Mouse (Mus musculus) stomach, embryonic 14.5 days (tissue): ENCODE results near the gene Gpatch4. TPM values are rescaled to one million over a fixed set of nuclear protein-coding genes. Genes with fewer than 3 reads are reported as not detected.

Source experiments
- ATAC-seq: fragments of 200-750 bp; cut with Nextera tagmentation; 2 replicates; pipeline ENCODE4 v1.8.0; 2017; ENCODE audit warnings: low read depth, moderate TSS enrichment; ENCODE audit not compliant: insufficient number of reproducible peaks, insufficient read depth, low FRiP score
- H3K27ac ChIP-seq: fragments of 300-500 bp; sonication (generic); 2 replicates; pipeline ENCODE4 v1.5.1; 2014; ENCODE audit warnings: mild to moderate bottlenecking, low read length, moderate library complexity, mixed read lengths
- H3K27me3 ChIP-seq: fragments of 300-500 bp; sonication (generic); 2 replicates; pipeline ENCODE4 v1.6.1; 2014; ENCODE audit warnings: low read length, control low read depth, mixed read lengths; ENCODE audit not compliant: control insufficient read depth, insufficient read depth
- H3K36me3 ChIP-seq: fragments of 300-500 bp; sonication (generic); 2 replicates; pipeline ENCODE4 v1.6.1; 2014; ENCODE audit warnings: mild to moderate bottlenecking, control low read depth, low read length, moderate library complexity, mixed read lengths; ENCODE audit not compliant: control insufficient read depth, insufficient read depth
- H3K4me1 ChIP-seq: fragments of 300-500 bp; sonication (generic); 2 replicates; pipeline ENCODE4 v1.6.1; 2014; ENCODE audit warnings: low read length, control low read depth, mixed read lengths; ENCODE audit not compliant: control insufficient read depth, insufficient read depth
- H3K4me2 ChIP-seq: fragments of 300-500 bp; sonication (generic); replicated peaks from 2 replicates; pipeline ENCODE4 v1.6.1; 2014; ENCODE audit warnings: low read depth, low read length, control low read depth
- H3K4me3 ChIP-seq: fragments of 300-500 bp; sonication (generic); 2 replicates; pipeline ENCODE4 v1.5.1; 2014; ENCODE audit warnings: low read depth, low read length, control low read depth
- H3K9ac ChIP-seq: fragments of 300-500 bp; sonication (generic); replicated peaks from 2 replicates; pipeline ENCODE4 v1.6.1; 2014; ENCODE audit warnings: low read depth, mild to moderate bottlenecking, control low read depth, low read length, moderate library complexity, mixed read lengths
- H3K9me3 ChIP-seq: fragments of 300-500 bp; sonication (generic); 2 replicates; pipeline ENCODE4 v1.6.1; 2016; ENCODE audit warnings: low read depth, low read length, control low read depth; ENCODE audit not compliant: control insufficient read depth
- WGBS: fragments of 180-500 bp; shearing (Covaris S2); extraction: QIAGEN DNeasy Blood & Tissue Kit; methylation state at CpG from one replicate; pipeline ENCODE4 v1.1.7; 2014; 5-methylcytosine and 5-hydroxymethylcytosine counted together
- polyA plus RNA-seq: library from polyadenylated mRNA; unstranded; fragments of >200 nt; fragmentation: Nextera tagmentation; extraction: Ambion mirVana; gene quantifications from 2 replicates; pipeline ENCODE4 v1.2.1, GENCODE M21; 2014

Gene Gpatch4
- polyA plus RNA-seq, 1 experiment from 2014 or later: 36.0 TPM

- no peak for ATAC-seq
- Histone ChIP-seq H3K27ac (no peak overlapping the region), H3K27me3 (no peaks in the 10 kb centered on the region), H3K36me3 (no peaks in the 10 kb centered on the region), H3K9me3 (no peaks in the 10 kb centered on the region), H3K4me1 (no peaks in the 10 kb centered on the region), H3K4me3 (no peak overlapping the region), H3K9ac (no peak overlapping the region), H3K4me2 (no peak overlapping the region)
- 39% methylated on average over 2 of the region's 2 CpGs for WGBS
Observed at GRCm38 (mm10) chr3:88068386-88068785, 25.5 kb downstream of the Gpatch4 start.

GRCm38 (mm10) chr3:88071783-88072182, 28.9 kb downstream of the Gpatch4 start:
- peak; percentile 75 for ATAC-seq
- Histone ChIP-seq H3K27me3 (no peaks in the 10 kb centered on the region), H3K4me1 (no peaks in the 10 kb centered on the region), H3K9ac (no peak overlapping the region), H3K9me3 (no peaks in the 10 kb centered on the region), H3K4me3 (no peak overlapping the region), H3K27ac (no peak overlapping the region), H3K4me2 (no peak overlapping the region), H3K36me3 (no peaks in the 10 kb centered on the region)
- WGBS: 6% methylated on average over 5 of the region's 5 CpGs

- H3K4me2 ChIP-seq: no peak overlapping the region
Observed at GRCm38 (mm10) chr3:88073631-88074030, 30.7 kb downstream of the Gpatch4 start.

GRCm38 (mm10) chr3:88074351-88074750, 31.4 kb downstream of the Gpatch4 start:
- H3K9ac ChIP-seq: no peak overlapping the region
- no peak overlapping the region for H3K27ac ChIP-seq
- H3K36me3 ChIP-seq: no peaks in the 10 kb centered on the region
- no peak for ATAC-seq
- H3K27me3 ChIP-seq: no peaks in the 10 kb centered on the region
- no peaks in the 10 kb centered on the region for H3K9me3 ChIP-seq
- 67% methylated on average over 2 of the region's 2 CpGs for WGBS
- H3K4me1 ChIP-seq: no peaks in the 10 kb centered on the region
- no peak overlapping the region for H3K4me3 ChIP-seq
- H3K4me2 ChIP-seq: no peak overlapping the region

More at GRCm38 (mm10) chr3:88073631-88074030, 30.7 kb downstream of the Gpatch4 start:
- Histone ChIP-seq H3K9me3 (no peaks in the 10 kb centered on the region), H3K36me3 (no peaks in the 10 kb centered on the region), H3K4me3 (no peak overlapping the region), H3K4me1 (no peaks in the 10 kb centered on the region), H3K9ac (no peak overlapping the region), H3K27ac (no peak overlapping the region), H3K27me3 (no peaks in the 10 kb centered on the region)
- no peak for ATAC-seq
- 62% methylated on average over 2 of the region's 2 CpGs for WGBS

- no peaks in the 10 kb centered on the region for H3K36me3 ChIP-seq
- 79% methylated on average over 8 of the region's 8 CpGs for WGBS
- ATAC-seq: no peak
- H3K4me2 ChIP-seq: no peak overlapping the region
- H3K27me3 ChIP-seq: no peaks in the 10 kb centered on the region
- H3K9ac ChIP-seq: no peak overlapping the region
- no peak overlapping the region for H3K4me3 ChIP-seq
- H3K9me3 ChIP-seq: no peaks in the 10 kb centered on the region
- H3K27ac ChIP-seq: no peak overlapping the region
- no peaks in the 10 kb centered on the region for H3K4me1 ChIP-seq
Observed at GRCm38 (mm10) chr3:88074766-88075165, 31.9 kb downstream of the Gpatch4 start.

- no peak overlapping the region for H3K27ac ChIP-seq
- WGBS: 42% methylated on average over 8 of the region's 8 CpGs
- ATAC-seq: no peak
- no peaks in the 10 kb centered on the region for H3K27me3 ChIP-seq
- H3K4me1 ChIP-seq: 0 out of 2 replicates have a peak, but pooled peaks cover 2% of the 10 kb centered on the region
- no peak overlapping the region for H3K4me2 ChIP-seq
- H3K9me3 ChIP-seq: no peaks in the 10 kb centered on the region
- H3K36me3 ChIP-seq: no peaks in the 10 kb centered on the region
- no peak overlapping the region for H3K9ac ChIP-seq
- H3K4me3 ChIP-seq: no peak overlapping the region
Observed at GRCm38 (mm10) chr3:88077441-88077840, 34.5 kb downstream of the Gpatch4 start.

GRCm38 (mm10) chr3:88078204-88078603, 35.3 kb downstream of the Gpatch4 start, which contains the start of gene Ttc24:
Gene Ttc24, minus strand, starts transcription at chr3:88078304.
- no peak within 1 kb of the TSS for H3K4me3 ChIP-seq
- H3K4me1 ChIP-seq: peaks cover 9% of the 10 kb centered on the region; the same call in 1 of the 2 replicates
- no peaks in the 10 kb centered on the region for H3K9me3 ChIP-seq
- H3K9ac ChIP-seq: no peak within 1 kb of the TSS
- no peaks in the 10 kb centered on the region for H3K27me3 ChIP-seq
- H3K4me2 ChIP-seq: no peak within 1 kb of the TSS
- WGBS: 79% methylated on average over 4 of the region's 4 CpGs
- no peaks in the 10 kb centered on the region for H3K36me3 ChIP-seq
- H3K27ac ChIP-seq: no peak within 1 kb of the TSS
- ATAC-seq: no peak

- H3K4me1 ChIP-seq: peaks cover 10% of the 10 kb centered on the region; the same call in 1 of the 2 replicates
- H3K4me3 ChIP-seq: peak within 1 kb of the TSS; percentile 52
- H3K27me3 ChIP-seq: no peaks in the 10 kb centered on the region
- peak within 1 kb of the TSS; percentile 23; the same call in 1 of the 2 replicates for H3K9ac ChIP-seq
- peak; percentile 77; the same call in 1 of the 2 replicates for ATAC-seq
- no peaks in the 10 kb centered on the region for H3K9me3 ChIP-seq
- peak within 1 kb of the TSS; percentile 63 for H3K4me2 ChIP-seq
- peaks cover 11% of the 10 kb centered on the region; the same call in 1 of the 2 replicates for H3K36me3 ChIP-seq
- peak within 1 kb of the TSS; percentile 36; the same call in 1 of the 2 replicates for H3K27ac ChIP-seq
- 19% methylated on average over 33 of the region's 33 CpGs for WGBS
Observed at GRCm38 (mm10) chr3:88081345-88082223, 38.7 kb downstream of the Gpatch4 start, which contains the start of gene Iqgap3. Gene Iqgap3, plus strand, starts transcription at chr3:88081971.
